19 mouse cellular contexts compared by ENCODE assay signal in genomic region chr3:121213501-121213900, GRCm38 (mm10). TPM values are rescaled to one million over a fixed set of nuclear protein-coding genes. Genes with fewer than 3 reads are reported as not detected.
DNase-seq lines count a peak whose midpoint lies in the region; TF ChIP-seq lines count a peak whose summit lies in the region.
"Had no signal": no experiment of that assay in that cellular context is flagged by ENCODE, and none has a peak within 500 bp of the region (broad histone marks: within the 10 kb centered on the region; RNA-seq: fewer than 3 reads in every experiment).

No protein-coding gene starts in this region.

- no peak overlapping the region for H3K4me3 ChIP-seq in thymus, adult 2 months (ENCODE audit: control insufficient read depth, insufficient read depth, low read length)
- H3K4me3 ChIP-seq: embryonic facial prominence, embryonic 10.5 days; embryonic facial prominence, embryonic 12.5 days; forebrain, embryonic 13.5 days; forebrain, embryonic 15.5 days had no signal

- TF ChIP-seq POLR2A in thymus, adult 2 months (IDR thresholded peaks at IDR 0.05; ENCODE audit: control insufficient read depth, extremely low read depth, insufficient read depth, low read length, poor library complexity): no peak

- peaks cover 25% of the 10 kb centered on the region for H3K4me1 ChIP-seq in thymus, adult 2 months (replicated peaks; ENCODE audit: control insufficient read depth, insufficient read depth, low read length)
- H3K4me1 ChIP-seq: embryonic facial prominence, embryonic 10.5 days; embryonic facial prominence, embryonic 12.5 days; forebrain, embryonic 13.5 days had no signal

- peak overlapping the region; percentile 100 for H3K27ac ChIP-seq in thymus, adult 2 months (ENCODE audit: control insufficient read depth, insufficient read depth, low read length)
- H3K27ac ChIP-seq: embryonic facial prominence, embryonic 10.5 days; embryonic facial prominence, embryonic 12.5 days; forebrain, embryonic 13.5 days; forebrain, embryonic 15.5 days had no signal

- no peaks in the 10 kb centered on the region for H3K27me3 ChIP-seq in thymus, adult 2 months (ENCODE audit: control insufficient read depth, insufficient read depth, low read length)
- H3K27me3 ChIP-seq: embryonic facial prominence, embryonic 12.5 days; forebrain, embryonic 13.5 days; forebrain, embryonic 15.5 days had no signal

- H3K36me3 ChIP-seq in thymus, adult 2 months (ENCODE audit: control insufficient read depth, insufficient read depth, low read length): no peaks in the 10 kb centered on the region
- H3K36me3 ChIP-seq: embryonic facial prominence, embryonic 10.5 days; embryonic facial prominence, embryonic 12.5 days; forebrain, embryonic 15.5 days had no signal

- TF ChIP-seq CTCF in thymus, adult 2 months (IDR thresholded peaks at IDR 0.05; ENCODE audit: borderline replicate concordance, control insufficient read depth, extremely low read depth, insufficient read depth, low read length, poor library complexity): no peak

- DNase-seq in thymus, adult 2 months: peak; percentile 43
- peak; percentile 73 for DNase-seq in thymus, postnatal 0 days (ENCODE audit: low spot score)
- peak; percentile 59 for DNase-seq in thymus, postnatal 14 days
- DNase-seq in thymus, postnatal 4 days: peak; percentile 52
- DNase-seq in urinary bladder, postnatal 36 days (ENCODE audit: low spot score in 2 of 2): no peak
- no peak for DNase-seq in cerebellum, adult 9-11 months
- DNase-seq in urinary bladder, postnatal 14 days (ENCODE audit: low spot score): no peak
- DNase-seq: adrenal gland, adult 2 months; adrenal gland, postnatal 10 days; adrenal gland, postnatal 25 days; cerebellum, adult 11 months; cerebellum, adult 18-20 months; cerebellum, adult 8-10 months; cerebellum, postnatal 10 days; cerebellum, postnatal 25 days had no signal

- 44% methylated on average over 3 of the region's 3 CpGs for WGBS in thymus, adult 2 months

RNA-seq across cellular contexts. Expression of gene Rwdd3, which starts 42.0 kb away (rescaled TPM):
- polyA plus RNA-seq in thymus, adult 2 months (2012; rRNA removed): 1.8 and 2.4 TPM in 2 replicates
- 7.6 and 7.9 TPM in 2 replicates for polyA plus RNA-seq in thymus, postnatal 0 days (2015; fragmentation: Nextera tagmentation; extraction: Ambion mirVana)

Comparison
In these comparisons a context has a peak if more than half of its experiments do, and no peak if none do; other contexts are left out.
1. DNase-seq: peak in thymus, adult 2 months (single experiment), thymus, postnatal 0 days (single experiment), thymus, postnatal 14 days (single experiment) and thymus, postnatal 4 days (single experiment); none in urinary bladder, postnatal 36 days (0 of 2), cerebellum, adult 9-11 months (single experiment) and urinary bladder, postnatal 14 days (single experiment).